Mouse (Mus musculus): ENCODE measurements around the gene 1700022I11Rik.
A peak's percentile ranks its signal among the peaks of the same experiment; 100 is the strongest.
"Not testable (repeated sequence)": the region's sequence is repeated elsewhere in the genome, so short reads cannot be mapped to it uniquely, and the experiment has no call there.

The 1700022I11Rik gene

DNA sequence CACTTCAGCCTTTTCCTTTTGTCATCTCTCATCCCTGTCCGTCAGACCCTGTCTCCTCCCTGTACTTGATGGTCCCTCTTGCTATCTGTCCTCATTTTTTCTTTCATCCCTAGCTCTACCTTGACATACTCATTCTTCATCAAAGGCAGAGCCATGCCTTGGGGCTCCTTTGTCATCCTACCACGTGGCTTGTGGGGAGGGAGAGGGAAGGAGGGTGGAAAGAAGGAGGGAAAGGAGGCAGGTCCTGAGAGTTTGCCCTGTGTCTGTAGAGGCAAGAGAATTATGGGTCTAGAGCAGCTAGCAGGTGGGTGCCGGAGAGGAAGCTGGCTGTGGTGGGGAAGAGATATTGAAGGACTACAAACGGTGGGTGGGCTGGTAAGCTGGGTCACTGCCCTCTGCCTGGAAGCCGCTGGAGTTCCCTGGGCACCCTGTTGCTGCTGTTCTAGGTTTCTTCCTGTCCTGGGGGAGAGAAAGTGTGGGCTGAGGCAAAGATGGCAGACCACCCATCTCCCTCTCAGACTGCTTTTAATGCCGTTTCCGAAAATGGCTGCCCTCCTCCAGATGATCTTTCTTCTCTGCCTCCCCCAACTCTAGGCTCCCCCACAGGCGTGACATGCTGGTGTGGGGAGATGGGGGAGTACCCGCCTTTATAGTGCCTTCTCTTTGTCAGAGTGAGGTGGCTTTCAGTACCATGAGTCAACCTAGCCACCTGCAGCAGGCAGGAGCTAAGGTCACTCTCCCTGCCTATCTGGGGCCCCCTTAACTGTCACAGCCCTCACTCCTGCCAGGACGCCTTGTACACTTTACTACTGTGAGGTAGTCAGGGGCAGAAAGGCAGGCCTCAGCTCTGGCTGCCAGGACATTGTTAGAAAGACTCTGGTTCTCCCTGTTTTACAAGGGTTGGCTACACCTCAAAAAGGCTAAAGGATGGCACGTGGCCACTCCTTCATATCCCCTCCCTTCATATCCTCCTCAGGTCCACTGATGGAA, 17.9 kb upstream of the 1700022I11Rik start:
- no peak for DNase-seq (ENCODE audit: low spot score)

- DNase-seq (ENCODE audit: low spot score) = no peak
These were observed 16.8 kb upstream of the 1700022I11Rik start for GRCm38 (mm10) chr4:42952563-42952962.

- no peak for DNase-seq (ENCODE audit: low spot score)
These were observed 15.8 kb upstream of the 1700022I11Rik start for GRCm38 (mm10) chr4:42953435-42954094.

DNA sequence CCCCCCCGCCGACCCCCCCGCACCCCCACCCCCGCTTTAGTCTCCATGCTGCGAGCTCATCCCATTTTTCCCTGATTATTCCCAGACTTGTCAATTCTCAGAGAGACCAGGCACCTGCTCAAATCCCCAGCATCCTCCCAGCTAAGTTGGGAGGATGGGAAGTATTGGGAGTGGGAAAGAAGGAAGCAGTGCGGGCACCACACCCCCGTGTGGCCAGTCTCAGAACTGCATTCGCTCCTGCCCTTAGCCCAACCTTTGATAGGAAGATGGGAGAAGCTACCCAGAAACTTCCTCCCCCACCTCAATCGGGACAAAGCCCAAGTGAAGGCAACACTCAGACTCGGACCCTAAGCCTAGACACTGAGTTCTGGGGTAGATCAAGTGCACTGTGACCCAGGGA, 15.1 kb upstream of the 1700022I11Rik start:
- DNase-seq (ENCODE audit: low spot score) = peak; percentile 46

- DNase-seq (ENCODE audit: low spot score) = no peak
These were observed 14.2 kb upstream of the 1700022I11Rik start for GRCm38 (mm10) chr4:42955200-42955599.

DNA sequence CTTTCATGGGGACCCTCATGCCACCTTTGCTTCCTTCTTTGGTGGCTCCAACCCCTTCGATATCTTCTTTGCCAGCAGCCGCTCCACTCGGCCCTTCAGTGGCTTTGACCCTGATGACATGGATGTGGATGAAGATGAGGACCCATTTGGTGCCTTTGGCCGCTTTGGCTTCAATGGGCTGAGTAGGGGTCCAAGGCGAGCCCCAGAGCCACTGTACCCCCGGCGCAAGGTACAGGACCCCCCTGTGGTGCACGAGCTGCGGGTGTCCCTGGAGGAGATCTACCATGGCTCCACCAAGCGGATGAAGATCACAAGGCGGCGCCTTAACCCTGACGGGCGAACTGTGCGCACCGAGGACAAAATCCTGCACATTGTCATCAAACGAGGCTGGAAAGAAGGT, 12.8 kb upstream of the 1700022I11Rik start:
- DNase-seq (ENCODE audit: low spot score) = no peak

GRCm38 (mm10) chr4:42957306-42957705, 12.1 kb upstream of the 1700022I11Rik start:
- no peak for DNase-seq (ENCODE audit: low spot score)

DNA sequence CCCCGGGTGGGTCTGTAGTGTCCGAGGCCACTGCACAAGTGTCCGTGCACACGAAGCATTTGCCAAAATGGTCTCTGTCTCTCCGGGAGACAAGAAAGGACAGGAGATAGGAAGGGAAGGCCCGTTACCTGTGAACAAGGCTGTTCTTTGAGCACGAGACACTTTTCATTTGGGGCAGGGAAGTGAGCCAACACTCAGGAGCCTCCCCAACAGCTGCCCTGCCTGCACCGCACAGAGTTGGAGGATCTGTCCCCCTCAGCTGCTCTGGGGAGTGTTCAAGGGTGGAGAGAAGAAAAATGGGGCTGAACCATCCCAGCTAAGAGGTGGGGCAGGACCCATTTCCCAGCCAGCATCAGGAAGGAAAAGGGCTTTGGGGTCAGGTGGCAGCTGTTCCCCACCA, 11.4 kb upstream of the 1700022I11Rik start:
- DNase-seq (ENCODE audit: low spot score) = no peak

DNA sequence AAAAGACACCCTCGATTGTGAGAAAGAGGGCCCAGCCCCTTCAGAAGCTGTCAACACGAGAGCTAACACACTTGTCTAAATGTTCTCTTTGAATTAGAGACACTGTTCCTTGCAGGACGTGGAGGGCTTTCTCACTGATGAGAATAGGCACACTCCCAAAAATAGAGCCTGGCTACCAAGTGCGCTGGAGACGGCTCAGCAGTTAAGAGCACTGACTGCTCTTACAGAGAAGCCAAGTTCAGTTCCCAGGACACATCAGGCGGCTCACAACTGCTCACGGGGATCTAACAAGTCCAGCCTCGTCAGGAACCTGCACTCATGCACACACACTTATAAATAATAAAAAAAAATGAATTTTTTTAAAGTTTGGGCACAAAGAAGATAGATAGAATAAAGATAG, 10.5 kb upstream of the 1700022I11Rik start:
- DNase-seq (ENCODE audit: low spot score) = no peak

DNA sequence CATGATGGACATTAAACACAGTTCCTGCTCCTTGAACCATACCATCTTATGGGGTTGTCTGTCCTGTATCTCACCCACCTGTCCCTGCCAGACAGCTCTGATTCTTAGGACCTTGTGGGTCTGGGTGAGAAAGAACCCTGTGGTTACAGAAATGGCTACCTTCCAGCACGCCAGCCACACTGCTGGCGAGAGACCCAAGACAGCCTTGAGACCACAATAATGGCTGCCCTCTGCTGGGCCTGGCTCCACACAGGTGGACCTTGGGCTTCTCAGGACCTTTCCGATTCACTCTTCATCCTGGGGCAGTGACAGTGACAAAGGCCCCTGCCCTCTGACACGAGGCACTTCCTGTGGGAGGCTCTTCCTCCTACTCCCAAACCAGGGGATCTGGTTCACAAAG, 10.0 kb upstream of the 1700022I11Rik start:
- DNase-seq (ENCODE audit: low spot score) = no peak

GRCm38 (mm10) chr4:42961592-42961991, 7.8 kb upstream of the 1700022I11Rik start:
- no peak for DNase-seq (ENCODE audit: low spot score)

DNA sequence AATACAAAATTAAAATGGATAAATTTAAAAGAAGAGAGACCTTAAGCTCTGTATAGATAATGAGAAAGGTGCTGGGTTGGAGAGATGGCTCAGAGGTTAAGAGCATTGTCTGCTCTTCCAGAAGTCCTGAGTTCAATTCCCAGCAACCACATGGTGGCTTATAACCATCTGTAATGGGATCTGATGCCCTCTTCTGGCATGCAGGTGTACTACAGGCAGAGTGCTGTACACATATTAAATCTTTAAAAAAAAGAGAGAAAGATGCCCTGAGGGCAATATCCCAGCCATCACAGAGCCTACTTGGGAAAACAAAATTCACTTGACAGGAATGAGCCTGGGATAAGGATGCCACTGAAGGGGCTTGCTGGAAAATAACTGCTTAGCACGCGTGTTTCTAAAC, 5.9 kb upstream of the 1700022I11Rik start:
- DNase-seq (ENCODE audit: low spot score) = no peak

- DNase-seq (ENCODE audit: low spot score) = no peak
These were observed 4.2 kb upstream of the 1700022I11Rik start for GRCm38 (mm10) chr4:42965039-42965719.

GRCm38 (mm10) chr4:42972952-42973351, 3.5 kb downstream of the 1700022I11Rik start:
- no peak for DNase-seq (ENCODE audit: low spot score)

DNA sequence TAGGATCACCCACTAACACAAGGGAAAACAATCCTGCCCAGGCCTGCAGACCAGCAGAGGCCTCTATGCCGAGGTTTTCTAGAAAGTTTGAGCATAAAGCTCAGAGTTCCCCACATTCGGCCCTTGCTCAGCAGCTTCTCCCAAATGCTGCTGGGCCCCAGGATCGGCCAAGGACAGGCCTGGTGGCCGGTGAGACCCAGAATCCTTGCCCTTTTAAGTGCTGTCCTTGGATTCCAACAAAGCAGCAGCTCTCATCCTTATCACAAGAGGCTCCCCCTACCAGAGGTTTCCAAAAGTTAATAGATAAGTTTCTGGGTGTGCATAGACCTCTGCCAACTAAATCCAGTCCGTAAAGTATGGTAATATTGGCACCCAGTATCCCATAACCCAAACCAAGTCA, 4.5 kb downstream of the 1700022I11Rik start:
- DNase-seq (ENCODE audit: low spot score) = no peak

GRCm38 (mm10) chr4:42978062-42978461, 8.7 kb downstream of the 1700022I11Rik start:
- DNase-seq (ENCODE audit: low spot score) = no peak

DNA sequence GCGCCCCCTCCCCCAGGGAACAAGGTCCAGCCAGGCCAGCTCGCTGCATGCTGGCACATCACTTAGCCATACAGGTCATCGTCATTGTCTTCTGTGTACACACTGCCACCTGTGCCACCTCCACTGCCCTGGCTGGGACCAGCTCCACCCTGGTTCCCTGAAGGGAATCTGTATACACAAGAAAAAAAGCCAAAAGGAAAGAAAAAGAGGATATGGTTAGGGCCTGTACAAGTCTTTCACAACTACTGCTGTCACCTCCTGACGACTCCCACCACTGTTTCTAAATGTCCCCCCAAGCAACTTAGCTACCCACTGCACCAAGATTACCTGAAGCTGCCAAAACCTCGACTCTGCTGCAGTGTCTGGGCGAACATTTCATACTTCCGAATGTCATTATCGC, 11.1 kb downstream of the 1700022I11Rik start:
- DNase-seq (ENCODE audit: low spot score) = not testable (repeated sequence)

GRCm38 (mm10) chr4:42988296-42988695, 18.9 kb downstream of the 1700022I11Rik start:
- DNase-seq (ENCODE audit: low spot score) = no peak

DNA sequence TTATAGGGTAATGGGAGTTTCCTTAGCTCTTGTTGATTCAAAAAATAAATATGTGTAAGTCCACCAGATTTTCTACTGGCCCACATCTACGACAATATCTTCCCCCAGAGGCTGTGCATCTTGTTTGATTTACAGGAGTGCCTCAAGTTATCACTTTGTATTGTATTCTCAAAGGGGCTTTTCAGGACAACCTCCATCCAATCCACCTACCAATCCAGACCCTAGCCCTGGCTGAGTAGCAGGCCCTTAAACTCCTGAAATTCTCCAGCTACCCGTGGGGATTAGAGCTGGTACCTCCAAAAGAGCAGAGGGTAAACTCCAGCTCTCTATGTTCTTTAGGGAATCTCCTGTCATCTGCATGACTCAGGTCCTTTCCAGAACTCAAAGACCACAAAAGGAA, 28.6 kb downstream of the 1700022I11Rik start:
- DNase-seq (ENCODE audit: low spot score) = no peak

GRCm38 (mm10) chr4:42999451-43000140, 30.2 kb downstream of the 1700022I11Rik start:
- peak; percentile 87 for DNase-seq (ENCODE audit: low spot score)

DNA sequence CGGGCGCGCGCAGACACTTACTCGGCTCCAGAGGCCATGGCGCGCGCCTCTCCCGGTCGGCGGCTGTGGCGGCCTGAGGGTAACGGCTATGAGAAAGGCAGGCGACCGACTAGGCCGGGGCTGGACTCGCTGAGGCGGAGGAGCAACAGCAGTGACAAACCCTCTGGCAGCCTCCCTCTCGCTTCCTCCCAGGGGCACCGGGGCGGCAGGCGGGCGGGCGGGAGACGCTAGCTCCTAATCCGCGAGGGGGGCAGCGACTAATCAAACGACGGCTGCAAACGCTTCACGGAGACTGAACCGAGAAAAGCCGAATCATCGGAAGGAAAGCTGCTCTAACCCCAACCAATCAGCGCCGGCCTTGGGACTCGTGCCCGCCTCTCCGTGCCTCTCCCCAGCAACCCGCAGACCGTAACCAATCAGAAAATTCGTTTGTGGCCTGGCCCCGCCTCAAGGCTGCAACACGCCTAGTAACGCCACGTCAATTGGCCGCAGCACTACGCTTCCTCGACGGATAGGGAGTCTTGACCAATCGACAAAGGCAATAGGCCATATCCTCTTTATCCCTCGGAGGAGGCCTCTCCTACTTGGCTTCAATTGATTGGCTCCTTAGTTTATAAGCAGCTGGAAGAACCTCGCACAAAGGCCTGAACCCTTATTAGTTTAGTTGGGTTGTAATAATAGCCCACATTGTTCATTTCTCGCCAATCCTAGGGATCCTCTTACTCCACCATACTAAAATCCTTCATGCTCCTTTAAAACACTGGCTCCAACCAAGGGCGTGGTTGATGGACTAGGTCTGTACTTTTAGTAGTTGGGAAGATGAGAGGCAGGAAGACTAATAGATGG, 31.0 kb downstream of the 1700022I11Rik start, which contains the start of gene Vcp:
TSS of gene Vcp (minus strand) at position 367 of the 846 bp plus-strand sequence.
- DNase-seq (ENCODE audit: low spot score) = peak; percentile 100
